Mouse (Mus musculus): ENCODE measurements around the gene Ifi205. TPM values are rescaled to one million over a fixed set of nuclear protein-coding genes. Genes with fewer than 3 reads are reported as not detected.
"Not testable (repeated sequence)": the region's sequence is repeated elsewhere in the genome, so short reads cannot be mapped to it uniquely, and the experiment has no call there.

The Ifi205 gene
- total RNA-seq (2021) = 10 to 100 TPM in 1 of 2 experiments, 1 to 10 TPM in 1; 8.0 to 11.2 TPM
- long read RNA-seq, experiment 1, transcript Ifi205-201 (7 exons, 1,613 nt) = major isoform, 10 of 11 reads
- long read RNA-seq, experiment 1, partial matches to known transcripts = 1 of 11 reads
- long read RNA-seq, experiment 1, other reads (novel, unspliced or antisense) = 0 of 11 reads
- long read RNA-seq, experiment 2, partial matches to known transcripts = 1 of 3 reads
- long read RNA-seq, experiment 2, other reads (novel, unspliced or antisense) = 0 of 3 reads

GRCm38 (mm10) chr1:174031698-174032097 lies at the start of gene Ifi205:
Gene Ifi205, minus strand, starts transcription at chr1:174031810.
- intact Hi-C loops (cut with DNase I) = no loop called here
- peak; percentile 67 for DNase-seq
- Histone ChIP-seq H3K4me3 (peak within 1 kb of the TSS; percentile 60), H3K27ac (peak within 1 kb of the TSS; percentile 75)
- no peak for TF ChIP-seq CTCF (IDR thresholded peaks at IDR 0.05)

DNA sequence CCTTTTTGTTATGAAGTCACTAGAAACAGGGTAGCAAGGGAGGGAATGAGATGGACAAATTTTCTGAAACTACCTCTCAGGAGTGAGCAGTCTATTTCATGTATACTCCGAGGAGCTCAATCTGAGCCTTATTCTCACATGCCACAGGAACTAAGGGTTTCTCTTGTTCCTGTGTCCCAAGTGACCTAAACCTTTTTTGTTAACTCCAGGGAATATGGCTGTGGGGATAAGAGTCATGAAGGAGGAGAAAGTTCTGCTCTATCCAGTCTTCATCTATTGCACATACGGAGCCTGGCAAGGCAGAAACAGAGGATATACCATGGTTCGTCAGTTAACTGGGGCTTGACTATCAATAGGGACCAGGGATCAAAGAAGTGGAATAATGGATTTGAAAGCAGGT lies 34.7 kb upstream of the Ifi205 start, which contains the start of gene Olfr430:
Gene Olfr430 (plus strand): TSS at position 301 of the 400 bp plus-strand sequence.
- TF ChIP-seq CTCF (IDR thresholded peaks at IDR 0.05) = no peak
- Histone ChIP-seq H3K4me3 (no peak within 1 kb of the TSS), H3K27ac (no peak within 1 kb of the TSS)
- intact Hi-C loops (cut with DNase I) = no loop called here
- DNase-seq = no peak

- TF ChIP-seq CTCF (IDR thresholded peaks at IDR 0.05) = no peak
Measured at GRCm38 (mm10) chr1:174055248-174055647, 23.6 kb upstream of the Ifi205 start.

DNA sequence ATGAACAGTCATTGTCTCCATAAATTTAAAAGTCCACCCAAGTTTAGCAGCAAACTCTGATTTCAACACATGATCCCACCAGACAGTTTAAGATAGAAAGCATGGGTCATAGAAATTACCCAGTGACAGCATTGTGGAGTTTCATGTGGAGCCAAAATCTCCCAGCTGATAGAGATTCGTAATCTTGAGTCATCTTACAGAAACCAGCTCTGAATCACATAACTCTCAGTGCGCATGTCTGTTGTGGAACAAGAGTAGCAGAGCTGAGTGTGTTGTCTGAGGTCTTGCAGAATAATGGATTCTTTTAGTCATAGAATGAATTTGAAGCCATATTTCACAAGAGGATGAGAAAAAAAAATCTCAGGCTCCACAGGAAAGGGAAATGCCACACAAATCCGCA lies 21.4 kb upstream of the Ifi205 start:
- DNase-seq = no peak
- intact Hi-C loops (cut with DNase I) = no loop called here
- Histone ChIP-seq H3K4me3 (no peak overlapping the region), H3K27ac (no peak overlapping the region)
- TF ChIP-seq CTCF (IDR thresholded peaks at IDR 0.05) = no peak

More at GRCm38 (mm10) chr1:174055248-174055647, 23.6 kb upstream of the Ifi205 start:
- no peak for DNase-seq
- no peak overlapping the region for H3K4me3 ChIP-seq
- intact Hi-C loops (cut with DNase I) = no loop called here
- H3K27ac ChIP-seq = no peak overlapping the region

DNA sequence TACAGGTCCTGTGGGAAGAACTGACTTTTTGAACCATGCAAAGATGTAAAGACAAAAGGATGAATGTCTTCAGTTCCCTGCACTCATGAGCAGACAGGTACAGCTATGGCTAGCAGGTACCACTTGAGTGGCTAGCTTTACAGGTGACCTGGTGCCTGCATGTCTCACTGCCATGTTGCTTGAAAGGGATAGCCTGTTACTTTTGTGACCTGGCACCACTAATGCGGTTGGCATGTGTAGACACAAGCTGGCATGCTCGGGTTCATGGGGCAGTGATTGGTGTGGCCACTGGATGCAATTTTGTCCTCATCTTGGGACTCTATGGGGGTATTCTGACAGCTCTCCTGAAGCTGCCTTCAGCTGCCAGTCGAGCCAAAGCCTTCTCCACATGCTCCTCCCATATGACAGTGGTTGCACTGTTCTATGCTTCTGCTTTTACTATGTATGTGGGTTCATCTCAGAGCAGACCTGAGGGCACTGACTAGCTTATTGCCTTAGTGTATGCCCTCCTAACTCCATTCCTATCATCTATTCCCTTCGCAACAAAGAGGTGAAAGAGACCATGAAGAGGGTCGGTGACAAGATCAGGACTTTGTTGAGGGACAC lies 20.4 kb upstream of the Ifi205 start:
- TF ChIP-seq CTCF (IDR thresholded peaks at IDR 0.05) = no peak
- no peak for DNase-seq
- Histone ChIP-seq H3K27ac (peak overlapping the region; percentile 63), H3K4me3 (no peak overlapping the region)
- intact Hi-C loops (cut with DNase I) = no loop called here

DNA sequence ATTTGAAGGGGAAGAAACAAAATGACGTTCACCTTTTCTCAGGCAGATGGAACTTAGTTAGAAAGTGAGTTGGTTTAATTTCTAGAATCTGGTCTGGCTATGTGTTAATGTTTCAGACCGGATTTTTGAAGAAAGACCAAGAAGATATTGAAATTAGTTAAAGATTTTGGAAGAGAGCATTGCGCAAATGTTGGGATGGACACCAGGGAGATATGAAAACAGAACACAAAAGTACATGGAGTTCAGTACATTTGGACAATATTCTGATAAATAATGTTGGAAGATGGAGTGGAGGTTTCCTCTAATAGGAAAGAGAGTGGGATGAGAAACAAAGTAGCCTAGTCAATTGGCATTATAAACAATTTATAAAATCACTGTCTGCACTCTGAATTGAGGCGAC lies 19.9 kb upstream of the Ifi205 start:
- intact Hi-C loops (cut with DNase I) = no loop called here
- Histone ChIP-seq H3K4me3 (no peak overlapping the region), H3K27ac (peak overlapping the region; percentile 63)
- TF ChIP-seq CTCF (IDR thresholded peaks at IDR 0.05) = no peak
- DNase-seq = no peak

GRCm38 (mm10) chr1:174050532-174050931 lies 18.9 kb upstream of the Ifi205 start:
- no peak overlapping the region for H3K4me3 ChIP-seq
- peak overlapping the region; percentile 1; the same call in 1 of the 2 replicates for H3K27ac ChIP-seq
- DNase-seq = no peak
- TF ChIP-seq CTCF (IDR thresholded peaks at IDR 0.05) = no peak
- intact Hi-C loops (cut with DNase I) = no loop called here

DNA sequence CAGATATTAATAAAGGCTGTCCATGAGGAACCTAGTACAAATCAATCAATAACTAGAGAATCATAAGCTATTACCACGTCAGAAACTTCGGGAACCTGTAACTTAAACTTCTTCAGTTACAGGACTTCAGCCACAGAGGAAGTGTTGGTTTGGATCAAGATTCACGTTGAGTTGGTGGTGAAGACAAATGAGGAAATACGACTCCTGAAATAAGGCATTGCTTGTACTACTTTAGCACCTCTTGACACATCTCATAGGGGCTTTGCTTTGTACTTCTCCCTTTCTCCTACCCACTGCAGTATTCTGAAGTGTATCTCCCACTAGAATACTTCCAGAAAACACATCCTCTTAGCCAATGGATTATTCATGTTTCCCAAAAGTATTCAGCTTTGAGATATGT lies 17.7 kb upstream of the Ifi205 start:
- H3K27ac ChIP-seq; H3K4me3 ChIP-seq; intact Hi-C loops (cut with DNase I); DNase-seq: not testable (repeated sequence)

GRCm38 (mm10) chr1:174048893-174049292 lies 17.3 kb upstream of the Ifi205 start, which contains the start of gene Olfr432:
Gene Olfr432, plus strand, starts transcription at chr1:174049205.
- H3K4me3 ChIP-seq = no peak within 1 kb of the TSS
- no peak for TF ChIP-seq CTCF (IDR thresholded peaks at IDR 0.05)
- no peak within 1 kb of the TSS for H3K27ac ChIP-seq
- no peak for DNase-seq
- intact Hi-C loops (cut with DNase I) = no loop called here

GRCm38 (mm10) chr1:174048227-174048626 lies 16.6 kb upstream of the Ifi205 start:
- intact Hi-C loops (cut with DNase I); H3K4me3 ChIP-seq; H3K27ac ChIP-seq; DNase-seq: not testable (repeated sequence)

- intact Hi-C loops (cut with DNase I) = no loop called here
- no peak for TF ChIP-seq CTCF (IDR thresholded peaks at IDR 0.05)
- Histone ChIP-seq H3K4me3 (no peak overlapping the region), H3K27ac (peak overlapping the region; percentile 56; the same call in 1 of the 2 replicates)
- no peak for DNase-seq
Measured at GRCm38 (mm10) chr1:174044431-174044830, 12.8 kb upstream of the Ifi205 start.

DNA sequence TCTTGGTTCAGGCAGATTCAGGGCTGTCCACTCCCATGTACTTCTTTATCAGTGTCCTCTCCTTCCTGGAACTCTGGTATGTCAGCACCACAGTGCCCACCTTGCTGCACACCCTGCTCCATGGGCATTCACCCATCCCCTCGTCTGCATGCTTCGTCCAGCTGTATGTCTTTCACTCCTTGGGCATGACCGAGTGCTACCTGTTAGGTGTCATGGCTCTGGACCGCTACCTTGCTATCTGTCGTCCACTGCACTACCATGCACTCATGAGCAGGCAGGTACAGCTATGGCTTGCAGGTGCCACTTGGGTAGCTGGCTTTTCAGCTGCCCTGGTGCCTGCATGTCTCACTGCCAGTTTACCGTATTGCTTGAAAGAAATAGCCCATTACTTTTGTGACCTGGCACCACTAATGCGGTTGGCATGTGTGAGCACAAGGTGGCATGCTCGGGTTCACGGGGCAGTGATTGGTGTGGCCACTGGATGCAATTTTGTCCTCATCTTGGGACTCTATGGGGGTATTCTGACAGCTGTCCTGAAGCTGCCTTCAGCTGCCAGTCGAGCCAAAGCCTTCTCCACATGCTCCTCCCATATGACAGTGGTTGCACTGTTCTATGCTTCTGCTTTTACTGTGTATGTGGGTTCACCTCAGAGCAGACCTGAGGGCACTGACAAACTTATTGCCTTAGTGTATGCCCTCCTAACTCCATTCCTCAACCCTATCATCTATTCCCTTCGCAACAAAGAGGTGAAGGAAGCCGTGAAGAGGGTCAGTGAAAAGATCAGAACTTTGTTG lies 10.7 kb upstream of the Ifi205 start:
- H3K27ac ChIP-seq; DNase-seq; intact Hi-C loops (cut with DNase I); H3K4me3 ChIP-seq: not testable (repeated sequence)
